Mouse (Mus musculus): ENCODE data around the gene Slc1a4.
A peak's percentile ranks its signal among the peaks of the same experiment; 100 is the strongest.

Gene Slc1a4

DNA sequence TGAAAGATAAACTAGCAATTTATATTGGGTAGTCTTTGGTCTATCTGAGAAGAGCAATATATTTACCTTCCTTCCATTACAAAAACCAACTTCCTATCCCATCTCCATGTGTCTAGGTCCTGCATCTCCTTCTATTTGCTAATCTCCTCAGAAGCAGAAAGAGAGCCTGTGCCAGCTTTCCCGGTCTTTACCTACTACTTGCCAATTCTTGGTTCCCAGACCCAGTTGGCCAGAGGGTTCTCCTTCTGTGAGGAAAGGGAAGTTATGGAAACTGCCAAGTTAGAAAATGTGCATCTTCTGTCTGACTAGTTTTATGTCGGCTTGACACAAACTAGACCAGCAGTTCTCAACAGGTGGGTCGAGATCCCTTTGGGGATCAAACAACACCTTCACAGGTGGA, 8.5 kb downstream of the Slc1a4 start:
- no peak for DNase-seq

DNA sequence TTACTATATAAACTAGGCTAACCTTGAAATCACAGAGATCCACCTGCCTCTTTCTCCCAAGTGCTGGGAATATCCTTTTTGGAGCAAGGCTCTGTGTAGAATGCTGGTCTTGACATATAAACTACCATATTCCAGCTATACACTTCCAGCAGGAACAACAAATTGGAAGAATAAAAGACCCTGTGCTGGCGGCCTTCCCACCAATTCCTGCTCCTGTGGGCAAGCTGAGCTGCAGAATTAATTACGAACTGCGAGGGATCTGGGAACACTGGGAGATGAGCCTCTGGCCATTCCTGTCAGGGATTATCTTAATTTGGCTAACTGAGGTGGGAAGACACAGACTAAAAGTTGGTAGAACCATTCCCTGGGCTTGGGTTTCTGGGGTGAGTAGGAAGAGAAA, 10.1 kb downstream of the Slc1a4 start:
- no peak for DNase-seq

- no peak for DNase-seq
Observed at GRCm38 (mm10) chr11:20320661-20321060, 11.9 kb downstream of the Slc1a4 start.

- no peak for DNase-seq
Observed at GRCm38 (mm10) chr11:20318659-20319454, 13.7 kb downstream of the Slc1a4 start.

DNA sequence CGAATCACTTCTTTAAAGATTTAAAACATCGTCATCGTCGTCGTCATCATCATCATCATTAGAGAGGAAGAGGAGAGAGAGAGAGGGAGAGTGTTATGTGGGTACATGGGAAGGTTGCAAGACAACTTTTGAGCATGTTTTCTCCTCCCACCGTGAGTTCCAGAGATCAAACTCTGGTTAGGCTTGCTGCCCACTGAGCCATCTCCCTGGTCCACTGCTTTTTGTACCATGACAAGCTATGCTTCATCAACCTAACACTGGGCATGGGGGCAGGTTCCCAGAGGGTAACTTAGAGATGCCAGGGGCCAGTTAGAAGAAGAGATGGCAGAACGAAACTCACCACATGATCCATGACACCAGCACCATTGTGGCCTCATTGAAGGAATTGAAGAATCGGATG, 18.9 kb downstream of the Slc1a4 start:
- DNase-seq = no peak

GRCm38 (mm10) chr11:20309044-20309443, 23.5 kb downstream of the Slc1a4 start:
- DNase-seq = no peak

GRCm38 (mm10) chr11:20307409-20307808, 25.1 kb downstream of the Slc1a4 start:
- no peak for DNase-seq

- DNase-seq = no peak
Observed at GRCm38 (mm10) chr11:20305641-20306040, 26.9 kb downstream of the Slc1a4 start.

DNA sequence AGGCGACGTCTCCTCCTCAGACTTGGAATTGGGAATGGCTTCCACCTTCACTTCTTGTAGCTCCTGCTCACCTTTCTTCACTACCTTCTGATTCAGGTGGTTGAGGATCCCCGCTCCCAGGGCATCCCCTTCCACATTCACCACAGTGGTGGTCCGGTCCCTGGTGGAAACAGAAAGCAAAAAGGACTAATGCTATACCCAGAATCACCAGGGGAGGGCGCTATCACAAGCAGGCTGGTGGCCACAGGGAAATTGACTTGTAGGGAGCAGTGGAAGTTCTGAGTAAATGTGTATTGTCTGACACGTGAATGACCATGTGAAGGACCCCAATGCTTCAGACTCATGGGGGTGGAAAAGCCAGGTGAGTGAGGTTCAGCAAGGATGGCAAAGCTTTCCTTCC, 28.2 kb downstream of the Slc1a4 start:
- peak; percentile 55 for DNase-seq

GRCm38 (mm10) chr11:20301332-20301731, 31.2 kb downstream of the Slc1a4 start:
- DNase-seq = no peak

- DNase-seq = no peak
Observed at GRCm38 (mm10) chr11:20300850-20301249, 31.7 kb downstream of the Slc1a4 start.

- DNase-seq = no peak
Observed at GRCm38 (mm10) chr11:20299900-20300299, 32.6 kb downstream of the Slc1a4 start.

DNA sequence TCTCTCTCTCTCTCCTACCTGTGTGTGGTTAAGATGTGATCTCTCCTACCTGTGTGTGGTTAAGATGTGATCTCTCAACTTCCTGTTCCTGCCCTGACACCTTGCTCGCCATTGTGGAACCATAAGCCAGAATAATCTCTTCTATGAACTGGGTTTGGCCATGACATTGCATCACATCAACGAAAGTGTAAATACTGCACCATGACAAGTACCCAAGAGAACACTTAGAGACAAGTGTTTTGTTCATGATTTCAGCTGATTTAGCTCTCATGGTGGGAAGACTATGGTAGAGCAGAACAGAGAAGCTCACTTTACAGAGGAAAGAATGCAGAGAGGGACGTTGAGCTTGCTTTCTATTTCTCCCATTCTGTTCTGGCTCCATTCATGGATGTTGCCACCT, 48.0 kb downstream of the Slc1a4 start:
- no peak for DNase-seq

DNA sequence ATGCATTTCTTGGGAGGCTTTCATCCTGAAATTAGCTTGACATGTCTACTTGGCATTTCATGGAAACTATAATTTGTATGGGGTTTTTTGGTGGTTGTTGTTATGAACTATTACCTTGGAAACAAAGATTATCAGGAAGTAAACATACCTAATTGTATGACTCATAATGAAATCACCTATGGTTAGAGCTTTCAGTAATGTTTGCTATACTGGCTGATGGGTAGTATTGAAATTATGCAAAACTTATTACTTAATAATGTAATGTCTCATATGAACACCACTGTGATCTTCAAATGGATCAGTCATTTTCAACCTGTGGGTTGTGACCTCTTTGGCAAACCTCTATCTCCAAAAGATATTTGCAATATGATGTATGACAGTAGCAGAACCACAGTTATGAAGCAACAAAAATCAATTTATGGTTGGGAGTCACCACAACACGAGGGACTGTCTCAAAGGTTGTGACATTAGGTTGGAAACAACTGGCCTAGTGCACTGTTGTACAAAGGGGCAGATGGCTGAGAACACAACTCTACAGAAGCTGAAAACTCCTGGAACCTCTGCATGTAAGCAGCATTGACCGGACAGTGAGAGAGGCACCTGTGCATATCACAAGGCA, 49.8 kb downstream of the Slc1a4 start:
- no peak for DNase-seq

DNA sequence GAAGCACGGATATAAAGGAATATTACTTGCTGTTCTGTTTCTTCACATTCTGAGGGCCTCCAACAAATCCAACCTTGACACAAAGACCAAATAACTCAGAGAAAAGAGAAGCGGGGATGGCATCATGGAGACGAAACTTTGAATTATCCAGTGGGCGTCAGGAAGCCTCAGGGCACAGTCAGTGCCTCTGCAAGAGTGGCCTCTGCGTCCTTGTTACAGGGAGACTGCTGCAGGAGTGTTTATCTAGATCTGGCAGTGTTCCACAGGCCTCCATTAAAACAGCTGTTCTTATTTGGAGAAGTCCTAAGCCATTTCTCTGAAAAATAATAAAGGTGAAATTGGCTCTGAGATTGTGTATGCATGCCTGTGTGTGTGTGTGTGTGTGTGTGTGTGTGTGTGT, 51.5 kb downstream of the Slc1a4 start:
- DNase-seq = no peak

DNA sequence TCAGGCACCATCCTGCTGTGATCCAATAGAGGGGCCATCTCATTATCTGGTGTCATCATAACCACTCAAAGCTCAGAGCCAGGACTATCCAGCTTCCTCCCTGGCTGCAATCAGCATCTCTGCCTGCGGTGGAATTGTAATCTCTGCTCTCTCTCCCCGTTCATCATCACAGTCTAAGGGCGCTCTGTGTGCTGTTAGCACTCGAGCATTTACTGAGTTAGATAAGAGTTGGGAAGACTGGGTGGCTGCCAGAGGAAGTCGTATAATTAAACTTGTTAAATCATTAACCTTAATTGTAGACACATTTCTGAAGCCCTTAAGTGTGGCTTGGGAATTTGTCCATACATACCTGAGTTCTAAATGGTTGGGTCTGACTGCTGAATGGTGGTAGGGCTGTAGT, 53.8 kb downstream of the Slc1a4 start:
- DNase-seq = no peak

DNA sequence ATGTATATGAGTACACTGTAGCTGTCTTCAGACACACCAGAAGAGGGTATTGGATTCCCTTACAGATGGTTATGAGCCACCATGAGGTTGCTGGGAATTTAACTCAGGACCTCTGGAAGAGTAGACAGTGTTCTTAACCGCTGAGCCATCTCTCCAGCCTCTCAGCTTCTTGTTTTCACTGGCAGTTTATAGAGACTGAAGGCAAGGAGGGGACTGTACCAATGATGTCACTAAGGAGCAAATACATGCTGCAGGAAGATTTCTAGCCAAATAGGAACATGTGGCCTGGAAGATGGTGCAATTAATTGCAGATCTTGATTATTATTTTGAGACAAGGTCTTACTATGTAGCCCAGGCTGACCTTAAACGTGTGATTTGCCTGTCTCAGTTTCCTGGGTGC, 55.4 kb downstream of the Slc1a4 start:
- no peak for DNase-seq

DNA sequence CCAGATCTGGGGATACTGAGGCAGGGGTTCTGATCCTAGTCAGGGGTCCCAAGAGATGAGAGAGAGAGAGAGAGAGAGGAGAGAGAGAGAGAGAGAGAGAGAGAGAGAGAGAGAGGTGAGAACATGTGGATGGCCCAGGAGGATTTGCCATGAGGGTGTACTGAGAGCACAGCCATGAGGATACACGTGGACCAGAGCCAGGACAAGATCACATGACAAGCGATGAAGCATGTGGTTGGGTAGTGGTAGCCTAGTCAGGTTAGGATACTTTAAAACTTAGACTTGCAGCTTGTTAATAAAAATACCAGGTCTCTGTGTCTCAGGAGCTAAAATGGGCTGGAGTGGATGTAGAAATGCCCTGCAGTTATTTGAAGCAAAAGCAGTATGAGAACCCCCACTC, 56.5 kb downstream of the Slc1a4 start:
- no peak for DNase-seq

DNA sequence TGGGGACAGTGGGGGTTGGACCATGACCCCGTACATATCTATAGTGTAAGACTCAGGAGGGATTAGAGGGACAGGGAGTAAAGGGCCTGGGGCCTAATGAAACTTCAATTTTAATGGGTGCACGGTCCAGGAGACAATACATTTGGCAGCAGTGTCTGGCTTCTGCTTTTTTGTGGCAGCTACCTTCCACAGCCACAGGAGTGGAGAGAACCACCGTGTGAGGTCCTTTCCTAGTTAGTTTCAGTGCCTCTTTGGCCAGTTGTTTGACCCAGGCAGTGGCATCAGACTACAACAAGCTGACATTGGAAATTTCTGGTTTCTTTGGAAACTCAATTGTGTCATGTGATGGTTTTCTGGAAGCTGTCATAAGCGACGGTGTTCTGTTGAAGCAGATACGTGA, 62.6 kb downstream of the Slc1a4 start:
- DNase-seq = no peak

DNA sequence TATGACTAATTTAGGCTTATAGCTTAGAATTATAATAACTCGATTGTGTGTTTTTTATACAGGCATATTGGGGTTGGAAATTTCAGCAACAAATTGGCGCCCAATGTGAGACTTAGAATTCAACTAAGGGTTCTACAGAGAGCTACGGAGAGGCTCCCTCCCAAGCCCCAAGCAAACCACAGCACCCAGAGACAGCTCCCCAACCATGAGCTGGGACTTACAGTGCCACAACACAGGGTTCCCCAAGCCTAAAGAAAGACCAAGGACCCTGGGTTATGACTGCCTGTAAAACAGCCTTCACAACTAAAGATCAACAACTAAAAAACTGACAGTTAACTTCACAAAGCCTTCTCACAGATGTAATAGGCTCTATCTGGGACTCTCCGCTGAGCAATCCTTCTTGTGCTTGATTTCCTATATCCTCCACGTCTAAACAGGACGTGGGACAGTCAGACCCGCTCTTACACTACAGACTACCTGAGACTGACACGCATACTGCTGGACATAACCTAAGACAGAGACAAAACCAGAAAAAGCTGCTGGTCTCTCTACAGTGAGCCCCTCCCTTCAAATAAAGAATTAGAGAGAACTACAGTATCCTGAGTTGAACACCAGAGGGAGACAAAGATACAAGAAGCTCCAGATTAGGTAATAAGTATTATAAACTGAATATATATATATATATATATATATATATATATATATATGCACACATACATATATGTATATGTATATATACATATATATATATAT, 69.7 kb downstream of the Slc1a4 start:
- peak; percentile 53 for DNase-seq

- DNase-seq = no peak
Observed at GRCm38 (mm10) chr11:20254791-20255190, 77.7 kb downstream of the Slc1a4 start.

- DNase-seq = no peak
Observed at GRCm38 (mm10) chr11:20253088-20253487, 79.4 kb downstream of the Slc1a4 start.

All from cerebellum, adult 9-10 months (tissue).